Mouse (Mus musculus) heart, postnatal 14 days (tissue): Measurements from ENCODE around the gene Pole. TPM values are rescaled to one million over a fixed set of nuclear protein-coding genes. Genes with fewer than 3 reads are reported as not detected.

Source experiments
- total RNA-seq, 2 experiments: library from RNA; stranded (reverse); gene quantifications; 2 replicates each; pipeline ENCODE4 v1.2.3; 2021

Pole gene
- total RNA-seq, 2 experiments from 2014 or later = 2.4 to 3.9 TPM

Other genes with a start within 250 kb of the Pole start
- gene Gm17655, start 213.8 kb upstream of the Pole start, total RNA-seq = 1 to 10 TPM; 2.9 to 3.6 TPM
- under 1 TPM in 1 of 2 experiments, not detected in 1; 0.07 TPM for gene Gm35315, start 191.9 kb upstream of the Pole start, total RNA-seq
- gene Plcxd1, start 186.3 kb upstream of the Pole start, total RNA-seq = not detected
- 10 to 100 TPM; 27.0 to 29.8 TPM for gene Gtpbp6, start 178.1 kb upstream of the Pole start, total RNA-seq
- gene Zfp605, start 176.2 kb upstream of the Pole start, total RNA-seq = 1 to 10 TPM; 2.9 to 3.0 TPM
- gene Chfr, start 150.5 kb upstream of the Pole start, total RNA-seq = 10 to 100 TPM; 21.0 to 21.4 TPM
- 10 to 100 TPM; 36.5 to 42.6 TPM for gene Golga3, start 109.6 kb upstream of the Pole start, total RNA-seq
- 10 to 100 TPM; 25.8 to 25.9 TPM for gene Ankle2, start 55.3 kb upstream of the Pole start, total RNA-seq
- gene Pgam5, start 16.4 kb upstream of the Pole start, total RNA-seq = 10 to 100 TPM; 28.9 to 32.3 TPM
- 10 to 100 TPM; 49.9 to 60.2 TPM for gene Pxmp2, start 120 bp upstream of the Pole start, total RNA-seq
- gene P2rx2, start 56.9 kb downstream of the Pole start, total RNA-seq = not detected
- not detected for gene Lrcol1, start 58.4 kb downstream of the Pole start, total RNA-seq
- gene Fbrsl1, start 162.2 kb downstream of the Pole start, total RNA-seq = 10 to 100 TPM; 47.4 to 50.6 TPM